Mouse (Mus musculus) gastrocnemius, adult 18-20 months (tissue): ENCODE measurements around the gene Il1rapl2. TPM values are rescaled to one million over a fixed set of nuclear protein-coding genes. Genes with fewer than 3 reads are reported as not detected.

Experiments
- DNase-seq: peaks from one replicate; pipeline ENCODE4 v3.0.0; 2021; ENCODE audit warnings: low spot score
- long read RNA-seq, 2 experiments: library from polyadenylated mRNA; stranded (forward); transcript quantifications; one replicate each; pipeline ENCODE4 v2.0.0; 2021
- total RNA-seq, 2 experiments: library from RNA; stranded (reverse); gene quantifications; 2 replicates each; pipeline ENCODE4 v1.2.3; 2021

Gene Il1rapl2
- under 1 TPM in 1 of 2 experiments, not detected in 1; 0.23 TPM for total RNA-seq
- long read RNA-seq, experiment 1: 0 reads
- long read RNA-seq, experiment 2: 0 reads

- DNase-seq: no peak
Observed at GRCm38 (mm10) chrX:137570321-137571195, at the start of gene Il1rapl2. Il1rapl2 (plus strand) TSS chrX:137570608.

GRCm38 (mm10) chrX:137548348-137548747 is 22.1 kb upstream of the Il1rapl2 start:
- DNase-seq: no peak

- no peak for DNase-seq
Observed at GRCm38 (mm10) chrX:137569472-137570188, 778 bp upstream of the Il1rapl2 start.

- DNase-seq: no peak
Observed at GRCm38 (mm10) chrX:137582656-137583055, 12.2 kb downstream of the Il1rapl2 start.

- DNase-seq: no peak
Observed at GRCm38 (mm10) chrX:137620697-137621096, 50.3 kb downstream of the Il1rapl2 start.

GRCm38 (mm10) chrX:137667011-137667410 is 96.6 kb downstream of the Il1rapl2 start:
- DNase-seq: peak; percentile 0

- no peak for DNase-seq
Observed at GRCm38 (mm10) chrX:137687974-137688373, 117.6 kb downstream of the Il1rapl2 start.

- DNase-seq: no peak
Observed at GRCm38 (mm10) chrX:137700006-137700405, 129.6 kb downstream of the Il1rapl2 start.

GRCm38 (mm10) chrX:137755537-137755936 is 185.1 kb downstream of the Il1rapl2 start:
- no peak for DNase-seq

GRCm38 (mm10) chrX:137805484-137806200 is 235.2 kb downstream of the Il1rapl2 start:
- no peak for DNase-seq

GRCm38 (mm10) chrX:137806231-137807114 is 236.1 kb downstream of the Il1rapl2 start:
- DNase-seq: no peak

GRCm38 (mm10) chrX:137809526-137809925 is 239.1 kb downstream of the Il1rapl2 start:
- no peak for DNase-seq

GRCm38 (mm10) chrX:137812151-137812550 is 241.7 kb downstream of the Il1rapl2 start:
- DNase-seq: no peak

GRCm38 (mm10) chrX:137848936-137849335 is 278.5 kb downstream of the Il1rapl2 start:
- no peak for DNase-seq

- DNase-seq: no peak
Observed at GRCm38 (mm10) chrX:137923490-137923889, 353.1 kb downstream of the Il1rapl2 start.

GRCm38 (mm10) chrX:137926835-137927234 is 356.4 kb downstream of the Il1rapl2 start:
- no peak for DNase-seq

- DNase-seq: no peak
Observed at GRCm38 (mm10) chrX:137947741-137948140, 377.3 kb downstream of the Il1rapl2 start.

GRCm38 (mm10) chrX:137971306-137971705 is 400.9 kb downstream of the Il1rapl2 start:
- no peak for DNase-seq

- DNase-seq: no peak
Observed at GRCm38 (mm10) chrX:138043113-138043512, 472.7 kb downstream of the Il1rapl2 start.

GRCm38 (mm10) chrX:138103954-138104353 is 533.5 kb downstream of the Il1rapl2 start:
- no peak for DNase-seq

- no peak for DNase-seq
Observed at GRCm38 (mm10) chrX:138104668-138105067, 534.3 kb downstream of the Il1rapl2 start.
